Mouse (Mus musculus) kidney, postnatal 0 days (tissue): ENCODE measurements around the gene Gper1. TPM values are rescaled to one million over a fixed set of nuclear protein-coding genes. Genes with fewer than 3 reads are reported as not detected.

Experiments
- ATAC-seq: fragments of 200-750 bp; cut with Nextera tagmentation; replicated peaks from 2 replicates; pipeline ENCODE4 v1.8.0; 2017; ENCODE audit warnings: low read depth, moderate number of reproducible peaks, moderate TSS enrichment, moderate library complexity; ENCODE audit not compliant: low FRiP score
- DNase-seq: peaks from one replicate; pipeline ENCODE4 v3.0.0-alpha.2; 2016; ENCODE audit warnings: low spot score
- H3K27ac ChIP-seq: fragments of 300-500 bp; sonication (generic); 2 replicates; pipeline ENCODE4 v1.5.1; 2014; ENCODE audit warnings: mild to moderate bottlenecking
- H3K27me3 ChIP-seq: fragments of 300-500 bp; sonication (generic); 2 replicates; pipeline ENCODE4 v1.6.1; 2014; ENCODE audit warnings: low read length, mixed read lengths; ENCODE audit not compliant: insufficient read depth
- H3K36me3 ChIP-seq: fragments of 300-500 bp; sonication (generic); 2 replicates; pipeline ENCODE4 v1.6.1; 2014; ENCODE audit warnings: low read length, mixed read lengths; ENCODE audit not compliant: insufficient read depth
- H3K4me1 ChIP-seq: fragments of 300-500 bp; sonication (generic); replicated peaks from 2 replicates; pipeline ENCODE4 v1.6.1; 2014; ENCODE audit warnings: antibody characterized with exemption, low read length, mixed read lengths; ENCODE audit not compliant: insufficient read depth
- H3K4me2 ChIP-seq: fragments of 300-500 bp; sonication (generic); 2 replicates; pipeline ENCODE4 v1.6.1; 2014; ENCODE audit warnings: mild to moderate bottlenecking, low read length, moderate library complexity, mixed read lengths
- H3K4me3 ChIP-seq: fragments of 300-500 bp; sonication (generic); replicated peaks from 2 replicates; pipeline ENCODE4 v1.5.1; 2014; ENCODE audit warnings: low read depth, low read length
- H3K9ac ChIP-seq: fragments of 300-500 bp; sonication (generic); 2 replicates; pipeline ENCODE4 v1.6.1; 2014; ENCODE audit warnings: low read depth, low read length
- H3K9me3 ChIP-seq: fragments of 300-500 bp; sonication (generic); replicated peaks from 2 replicates; pipeline ENCODE4 v1.6.1; 2016; ENCODE audit warnings: low read length, inconsistent platforms, mixed read lengths
- CTCF ChIP-seq: IDR thresholded peaks from 2 replicates; pipeline ENCODE4 v1.5.1; 2016; ENCODE audit warnings: antibody characterized with exemption, low read depth, mild to moderate bottlenecking, moderate library complexity
- WGBS: fragments of 180-500 bp; shearing (Covaris S2); extraction: QIAGEN DNeasy Blood & Tissue Kit; methylation state at CpG from one replicate; pipeline ENCODE4 v1.1.7; 2014; 5-methylcytosine and 5-hydroxymethylcytosine counted together
- polyA plus RNA-seq: library from polyadenylated mRNA; unstranded; fragments of >200 nt; fragmentation: Nextera tagmentation; extraction: Ambion mirVana; gene quantifications from 2 replicates; pipeline ENCODE4 v1.2.1, GENCODE M21; 2015

Gene Gper1
- polyA plus RNA-seq, 1 experiment from 2014 or later: 11.3 TPM

DNA sequence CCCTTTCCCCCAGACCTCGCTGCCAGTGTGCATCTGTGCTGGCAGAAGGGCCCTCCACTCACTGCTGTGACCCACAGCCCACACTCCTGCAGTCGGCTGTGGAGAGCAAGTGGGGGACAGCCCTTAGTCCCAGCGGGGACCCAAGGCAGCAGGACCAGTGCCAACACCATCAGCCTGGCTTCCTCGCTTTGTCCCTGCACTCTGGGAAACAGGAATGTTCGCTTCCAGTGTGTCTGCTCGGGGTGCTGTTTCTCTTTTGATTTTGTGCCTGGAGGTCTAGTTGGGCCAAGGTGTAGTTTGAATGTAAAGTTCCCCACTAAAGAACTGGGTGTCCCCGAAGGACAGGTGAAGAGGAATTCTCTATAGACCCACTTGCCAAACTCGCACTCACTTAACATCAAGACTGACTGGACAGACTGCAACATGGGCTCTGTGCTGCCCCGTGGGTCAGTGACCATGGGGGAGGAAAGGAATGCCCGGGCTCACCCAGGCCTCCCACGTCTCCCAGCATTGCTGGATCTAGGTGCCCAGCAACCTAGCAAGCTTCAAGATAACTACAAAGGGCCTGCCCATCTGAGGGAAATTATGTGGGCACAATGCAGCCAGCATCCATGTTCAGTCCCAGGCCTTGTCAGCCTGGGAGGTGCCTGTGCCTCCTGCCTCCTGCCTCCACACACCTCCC lies 31.5 kb upstream of the Gper1 start:
- Histone ChIP-seq H3K27me3 (no peaks in the 10 kb centered on the region), H3K4me2 (no peak overlapping the region), H3K9ac (0 out of 2 replicates have a peak overlapping the region, but pooled peaks have one; percentile 13), H3K4me3 (no peak overlapping the region), H3K9me3 (no peaks in the 10 kb centered on the region), H3K27ac (no peak overlapping the region), H3K36me3 (0 out of 2 replicates have a peak, but pooled peaks cover 4% of the 10 kb centered on the region), H3K4me1 (peaks cover 21% of the 10 kb centered on the region)
- DNase-seq (peak; percentile 57), ATAC-seq (no peak)
- WGBS: 59% methylated on average over 11 of the region's 11 CpGs
- TF ChIP-seq CTCF: no peak

DNA sequence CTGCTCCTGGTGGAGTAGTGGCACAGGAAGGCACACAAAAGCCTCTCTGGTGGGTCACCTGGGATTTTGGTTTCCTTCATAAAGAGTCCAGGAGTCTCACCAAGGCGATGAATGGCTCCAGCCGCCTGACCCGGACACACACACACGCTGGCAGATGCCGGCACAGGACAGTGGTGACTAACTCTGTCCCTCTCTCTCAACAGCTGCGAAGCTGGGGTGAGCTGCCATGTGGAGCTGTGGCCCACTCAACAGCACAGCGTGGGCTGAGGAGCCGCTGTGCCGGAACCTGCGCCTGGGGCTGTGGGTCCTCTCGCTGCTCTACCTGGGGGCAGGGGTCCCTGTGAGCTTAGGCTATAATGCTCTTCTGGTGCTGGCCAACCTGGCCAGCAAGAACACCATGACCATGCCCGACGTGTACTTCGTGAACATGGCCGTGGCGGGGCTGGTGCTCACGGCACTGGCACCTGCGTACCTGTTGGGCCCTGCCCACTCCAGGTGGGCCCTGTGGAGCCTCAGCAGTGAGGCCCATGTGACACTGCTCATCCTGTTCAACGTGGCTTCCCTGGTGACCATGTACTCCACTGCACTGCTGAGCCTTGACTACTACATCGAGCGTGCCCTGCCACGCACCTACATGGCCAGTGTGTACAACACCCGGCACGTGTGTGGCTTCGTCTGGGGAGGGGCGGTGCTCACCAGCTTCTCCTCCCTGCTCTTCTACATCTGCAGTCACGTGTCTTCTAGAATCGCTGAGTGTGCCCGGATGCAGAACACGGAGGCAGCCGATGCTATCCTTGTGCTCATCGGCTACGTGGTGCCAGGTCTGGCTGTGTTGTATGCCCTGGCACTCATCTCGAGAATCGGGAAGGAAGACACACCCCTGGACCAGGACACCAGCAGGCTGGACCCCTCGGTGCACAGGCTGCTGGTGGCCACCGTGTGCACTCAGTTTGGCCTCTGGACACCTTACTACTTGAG lies 30.4 kb upstream of the Gper1 start:
- no peak for TF ChIP-seq CTCF
- 92% methylated on average over 37 of the region's 37 CpGs for WGBS

DNA sequence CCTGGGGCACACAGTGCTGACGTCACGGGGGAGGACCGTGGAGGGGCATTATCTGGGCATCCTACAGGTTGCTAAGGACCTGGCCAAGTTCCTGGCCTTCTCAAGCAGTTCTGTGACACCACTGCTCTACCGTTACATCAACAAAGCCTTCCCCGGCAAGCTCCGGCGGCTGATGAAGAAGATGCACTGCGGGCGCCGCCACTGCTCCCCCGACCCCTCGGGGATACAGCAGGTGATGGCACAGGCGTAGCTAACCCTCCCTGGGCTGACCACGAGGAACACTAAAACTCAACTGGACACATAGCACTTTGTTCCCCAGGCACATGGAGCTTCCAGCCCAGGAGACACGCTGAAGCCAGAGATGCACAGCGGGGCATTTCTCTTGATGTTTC lies 29.8 kb upstream of the Gper1 start:
- Histone ChIP-seq H3K9ac (no peak overlapping the region), H3K9me3 (no peaks in the 10 kb centered on the region), H3K4me2 (no peak overlapping the region), H3K27ac (no peak overlapping the region), H3K36me3 (0 out of 2 replicates have a peak, but pooled peaks cover 4% of the 10 kb centered on the region), H3K4me1 (peaks cover 22% of the 10 kb centered on the region), H3K4me3 (no peak overlapping the region), H3K27me3 (no peaks in the 10 kb centered on the region)
- WGBS: 88% methylated on average over 16 of the region's 16 CpGs
- no peak for ATAC-seq
- no peak for DNase-seq
- TF ChIP-seq CTCF: no peak

More for the DNA sequence above, 30.4 kb upstream of the Gper1 start:
- DNase-seq: no peak
- no peak overlapping the region for H3K27ac ChIP-seq
- peaks cover 21% of the 10 kb centered on the region for H3K4me1 ChIP-seq
- H3K4me3 ChIP-seq: no peak overlapping the region
- no peak for ATAC-seq
- no peak overlapping the region for H3K9ac ChIP-seq
- no peak overlapping the region for H3K4me2 ChIP-seq
- no peaks in the 10 kb centered on the region for H3K9me3 ChIP-seq
- H3K27me3 ChIP-seq: no peaks in the 10 kb centered on the region
- H3K36me3 ChIP-seq: 0 out of 2 replicates have a peak, but pooled peaks cover 4% of the 10 kb centered on the region

DNA sequence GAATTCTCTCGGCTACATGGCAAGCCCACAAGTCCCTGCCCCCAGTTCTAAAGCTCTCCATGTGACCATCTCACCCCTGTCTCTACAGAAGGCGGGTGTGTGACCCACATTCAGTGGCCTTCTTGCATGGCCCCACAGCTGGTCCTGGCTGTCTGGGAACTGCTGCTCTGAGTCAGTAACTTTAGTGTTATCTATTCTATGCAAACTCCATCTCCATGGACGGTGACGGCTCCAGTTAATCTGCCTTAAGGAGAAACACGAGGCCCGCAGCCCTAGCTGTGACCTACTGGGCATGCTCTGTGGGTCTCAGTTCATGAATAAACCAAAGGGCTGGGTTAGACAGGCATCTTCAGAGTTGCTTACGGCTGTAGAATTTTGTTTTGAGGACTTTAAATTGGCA lies 28.6 kb upstream of the Gper1 start:
- Histone ChIP-seq H3K27me3 (no peaks in the 10 kb centered on the region), H3K27ac (no peak overlapping the region), H3K4me3 (no peak overlapping the region), H3K4me1 (peaks cover 11% of the 10 kb centered on the region; the same call in 1 of the 2 replicates), H3K9me3 (no peaks in the 10 kb centered on the region), H3K9ac (no peak overlapping the region), H3K4me2 (no peak overlapping the region), H3K36me3 (0 out of 2 replicates have a peak, but pooled peaks cover 4% of the 10 kb centered on the region)
- TF ChIP-seq CTCF: no peak
- DNase-seq (no peak), ATAC-seq (no peak)
- WGBS: 69% methylated on average over 7 of the region's 7 CpGs

DNA sequence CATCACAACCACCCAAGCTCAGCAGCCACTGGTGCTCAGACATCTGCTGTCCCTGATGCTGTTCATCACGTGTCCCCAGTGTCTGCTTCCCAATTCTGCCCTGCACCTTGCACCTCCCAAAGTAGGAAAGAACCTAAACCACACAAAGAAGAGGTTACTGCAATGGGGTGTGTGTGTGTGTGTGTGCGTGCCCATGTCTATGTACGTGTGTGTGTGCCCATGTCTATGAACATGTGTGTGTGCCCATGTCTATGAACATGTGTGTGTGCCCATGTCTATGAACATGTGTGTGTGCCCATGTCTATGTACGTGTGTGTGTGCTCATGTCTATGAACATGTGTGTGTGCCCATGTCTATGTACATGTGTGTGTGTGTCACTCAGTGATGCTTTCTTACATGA lies 27.4 kb upstream of the Gper1 start:
- ATAC-seq (no peak), DNase-seq (no peak)
- no peak for TF ChIP-seq CTCF
- Histone ChIP-seq H3K4me3 (no peak overlapping the region), H3K9ac (no peak overlapping the region), H3K4me1 (peaks cover 5% of the 10 kb centered on the region; the same call in 1 of the 2 replicates), H3K27ac (no peak overlapping the region), H3K9me3 (no peaks in the 10 kb centered on the region), H3K27me3 (no peaks in the 10 kb centered on the region), H3K4me2 (no peak overlapping the region), H3K36me3 (0 out of 2 replicates have a peak, but pooled peaks cover 4% of the 10 kb centered on the region)
- 89% methylated on average over 4 of the region's 4 CpGs for WGBS

DNA sequence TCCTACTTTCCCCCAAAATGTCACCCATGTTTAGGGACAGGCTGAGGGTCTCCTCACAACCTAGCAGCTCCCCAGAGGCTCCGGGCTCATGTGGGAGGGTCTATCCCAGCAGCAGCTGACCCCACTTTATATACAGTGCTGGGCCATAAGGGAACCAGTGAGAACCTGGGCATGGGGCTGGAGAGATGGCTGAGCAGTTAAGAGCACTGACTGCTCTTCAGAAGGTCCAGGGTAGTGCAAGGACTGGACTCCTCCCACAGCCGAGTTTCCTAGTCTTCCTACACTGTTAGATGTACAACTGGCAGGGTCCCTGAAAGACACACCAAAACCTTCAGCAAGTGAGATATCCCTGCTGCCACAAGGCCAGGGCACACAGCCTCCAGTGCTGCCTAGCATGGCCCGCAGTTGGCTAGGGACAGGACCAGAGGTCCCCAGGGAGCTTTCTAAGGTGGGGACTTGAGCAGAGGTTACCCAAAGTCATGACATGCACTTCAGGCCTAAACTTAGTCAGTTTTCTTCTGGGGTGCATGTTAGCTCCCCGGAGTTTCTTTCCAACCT lies 25.5 kb upstream of the Gper1 start:
- ATAC-seq (no peak), DNase-seq (no peak)
- peaks cover 5% of the 10 kb centered on the region; the same call in 1 of the 2 replicates for H3K4me1 ChIP-seq
- H3K4me2 ChIP-seq: no peak overlapping the region
- H3K9me3 ChIP-seq: no peaks in the 10 kb centered on the region
- no peak overlapping the region for H3K4me3 ChIP-seq
- H3K27ac ChIP-seq: no peak overlapping the region
- TF ChIP-seq CTCF: no peak
- H3K27me3 ChIP-seq: no peaks in the 10 kb centered on the region
- no peak overlapping the region for H3K9ac ChIP-seq
- 77% methylated on average over 4 of the region's 4 CpGs for WGBS
- H3K36me3 ChIP-seq: 0 out of 2 replicates have a peak, but pooled peaks cover 4% of the 10 kb centered on the region
